Mouse (Mus musculus) brain, embryonic 14.5 days (tissue): ENCODE data around the gene Recql. TPM values are rescaled to one million over a fixed set of nuclear protein-coding genes. Genes with fewer than 3 reads are reported as not detected.

ENCODE experiments used
- DNase-seq: peaks from one replicate; pipeline ENCODE4 v3.0.0-alpha.2; 2011; ENCODE audit warnings: low read depth
- CTCF ChIP-seq: fragments of 200-500 bp; IDR thresholded peaks from 2 replicates; pipeline ENCODE4 v1.5.1; 2012; ENCODE audit warnings: inconsistent platforms, mild to moderate bottlenecking, moderate library complexity, borderline replicate concordance; ENCODE audit not compliant: insufficient read depth, insufficient read length; ENCODE audit errors: extremely low read depth
- POLR2A ChIP-seq: fragments of 200-500 bp; IDR thresholded peaks from 2 replicates; pipeline ENCODE4 v1.6.1; 2012; ENCODE audit warnings: mild to moderate bottlenecking, inconsistent platforms, borderline replicate concordance; ENCODE audit not compliant: poor library complexity, insufficient read depth, insufficient read length, severe bottlenecking; ENCODE audit errors: extremely low read depth
- polyA plus RNA-seq: library from polyadenylated mRNA; depleted of rRNA; stranded (reverse); fragments of >200 nt; gene quantifications from 2 replicates; pipeline ENCODE4 v1.2.3, GENCODE M21; 2012; rRNA removed

Gene Recql
- polyA plus RNA-seq = 17.6 and 19.5 TPM in 2 replicates

GRCm38 (mm10) chr6:142387011-142387754 is at the start of gene Recql, which contains the start of gene Golt1b:
Gene Recql (minus strand): TSS chr6:142387087.
Gene Golt1b (plus strand): TSS chr6:142387221.
- TF ChIP-seq POLR2A = peak; percentile 56; the same call in 1 of the 2 replicates
- TF ChIP-seq CTCF = no peak
- peak; percentile 99 for DNase-seq

GRCm38 (mm10) chr6:142429072-142429471 is 42.2 kb upstream of the Recql start:
- TF ChIP-seq CTCF = no peak
- no peak for TF ChIP-seq POLR2A
- DNase-seq = no peak

- DNase-seq = no peak
- TF ChIP-seq POLR2A (no peak), CTCF (no peak)
Observed at GRCm38 (mm10) chr6:142424976-142425375, 38.1 kb upstream of the Recql start.

GRCm38 (mm10) chr6:142414597-142414996 is 27.7 kb upstream of the Recql start:
- no peak for DNase-seq
- no peak for TF ChIP-seq CTCF
- TF ChIP-seq POLR2A = no peak

GRCm38 (mm10) chr6:142413845-142414244 is 27.0 kb upstream of the Recql start:
- no peak for TF ChIP-seq POLR2A
- no peak for DNase-seq

- no peak for DNase-seq
- TF ChIP-seq CTCF (no peak), POLR2A (no peak)
Observed at GRCm38 (mm10) chr6:142412906-142413491, 26.1 kb upstream of the Recql start, which contains the start of gene Spx. Gene Spx (plus strand): TSS chr6:142413441.

GRCm38 (mm10) chr6:142411140-142411539 is 24.3 kb upstream of the Recql start:
- TF ChIP-seq POLR2A = no peak
- no peak for TF ChIP-seq CTCF
- peak; percentile 44 for DNase-seq

- TF ChIP-seq CTCF (no peak), POLR2A (no peak)
- no peak for DNase-seq
Observed at GRCm38 (mm10) chr6:142395756-142396155, 8.9 kb upstream of the Recql start.

- TF ChIP-seq CTCF (no peak), POLR2A (no peak)
- peak; percentile 14 for DNase-seq
Observed at GRCm38 (mm10) chr6:142394669-142395068, 7.8 kb upstream of the Recql start.

- no peak for DNase-seq
Observed at GRCm38 (mm10) chr6:142392312-142392711, 5.4 kb upstream of the Recql start.

GRCm38 (mm10) chr6:142389101-142389500 is 2.2 kb upstream of the Recql start:
- no peak for TF ChIP-seq CTCF
- no peak for TF ChIP-seq POLR2A
- DNase-seq = no peak

More at GRCm38 (mm10) chr6:142392312-142392711, 5.4 kb upstream of the Recql start:
- TF ChIP-seq CTCF (no peak), POLR2A (no peak)
